Mouse (Mus musculus): ENCODE data around the gene Fam69a. TPM values are rescaled to one million over a fixed set of nuclear protein-coding genes. Genes with fewer than 3 reads are reported as not detected.
A peak's percentile ranks its signal among the peaks of the same experiment; 100 is the strongest.
"Not testable (repeated sequence)": the region's sequence is repeated elsewhere in the genome, so short reads cannot be mapped to it uniquely, and the experiment has no call there.

Gene Fam69a
- total and polyA plus RNA-seq, 2 experiments from 2014 or later = 5.7 to 18.6 TPM

DNA sequence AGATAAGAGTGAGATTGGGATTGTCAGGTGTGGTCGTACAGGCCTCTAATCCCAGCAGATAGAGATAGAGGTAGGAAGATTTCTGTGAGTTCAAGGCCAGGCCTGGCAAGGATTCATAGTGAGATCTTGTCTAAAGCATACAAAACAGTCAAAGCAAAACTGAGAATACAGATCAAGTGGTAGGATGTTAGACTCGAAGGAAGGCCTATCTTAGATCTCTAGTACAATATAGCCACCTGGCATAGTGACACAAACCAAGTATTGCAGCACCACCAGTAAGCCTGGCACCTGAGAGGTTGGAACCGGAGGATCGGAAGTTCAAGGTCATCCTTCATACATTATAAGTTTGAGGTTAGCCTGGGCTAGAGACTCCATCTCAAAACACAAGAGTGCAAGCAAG lies 15.8 kb downstream of the Fam69a start:
- no peak for TF ChIP-seq EP300 (IDR thresholded peaks at IDR 0.05; ENCODE audit: low read depth)
- no peak for TF ChIP-seq CTCF (IDR thresholded peaks at IDR 0.05; ENCODE audit: low read depth)
- Histone ChIP-seq H3K9ac (replicated peaks; ENCODE audit: low read depth, low read length) (no peak overlapping the region), H3K4me3 (ENCODE audit: low read depth, low read length) (no peak overlapping the region), H3K27ac (ENCODE audit: low read depth) (no peak overlapping the region), H3K9me3 (replicated peaks; ENCODE audit: control insufficient read depth, low read length) (no peaks in the 10 kb centered on the region), H3K4me1 (ENCODE audit: control insufficient read depth, insufficient read depth) (peaks cover 20% of the 10 kb centered on the region), H3K4me2 (ENCODE audit: low read depth, low read length) (no peak overlapping the region), H3K27me3 (ENCODE audit: control insufficient read depth, insufficient read depth, low read length) (no peaks in the 10 kb centered on the region), H3K36me3 (replicated peaks; ENCODE audit: control insufficient read depth, insufficient read depth, low read length) (no peaks in the 10 kb centered on the region)
- 80% methylated on average over 4 of the region's 4 CpGs for WGBS
- no peak for ATAC-seq (ENCODE audit: insufficient read depth, low read depth)
- DNase-seq (ENCODE audit: low spot score) = no peak

DNA sequence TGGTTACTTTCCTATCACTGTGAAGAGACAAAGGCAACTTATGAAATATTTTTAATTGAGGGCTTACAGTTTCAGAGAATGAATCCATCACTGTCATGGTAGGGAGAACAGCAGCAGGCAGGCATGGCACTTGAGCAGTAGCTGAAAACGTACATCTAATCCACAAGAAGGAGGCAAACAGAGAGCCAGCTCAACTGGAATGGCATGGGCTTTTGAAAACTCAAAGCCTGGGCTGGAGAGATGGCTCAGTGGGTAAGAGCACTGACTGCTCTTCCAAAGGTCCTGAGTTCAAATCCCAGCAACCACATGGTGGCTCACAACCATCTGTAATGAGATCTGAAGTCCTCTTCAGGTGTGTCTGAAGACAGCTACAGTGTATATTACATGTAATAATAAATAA lies 17.1 kb downstream of the Fam69a start:
- WGBS = 83% methylated on average over 1 of the region's 1 CpGs
- not testable (repeated sequence) for H3K36me3 ChIP-seq (replicated peaks; ENCODE audit: control insufficient read depth, insufficient read depth, low read length); ATAC-seq (ENCODE audit: insufficient read depth, low read depth); DNase-seq (ENCODE audit: low spot score); H3K9ac ChIP-seq (replicated peaks; ENCODE audit: low read depth, low read length); H3K4me2 ChIP-seq (ENCODE audit: low read depth, low read length); H3K4me3 ChIP-seq (ENCODE audit: low read depth, low read length); H3K27ac ChIP-seq (ENCODE audit: low read depth); H3K27me3 ChIP-seq (ENCODE audit: control insufficient read depth, insufficient read depth, low read length); H3K9me3 ChIP-seq (replicated peaks; ENCODE audit: control insufficient read depth, low read length)
- peaks cover 22% of the 10 kb centered on the region for H3K4me1 ChIP-seq (ENCODE audit: control insufficient read depth, insufficient read depth)

DNA sequence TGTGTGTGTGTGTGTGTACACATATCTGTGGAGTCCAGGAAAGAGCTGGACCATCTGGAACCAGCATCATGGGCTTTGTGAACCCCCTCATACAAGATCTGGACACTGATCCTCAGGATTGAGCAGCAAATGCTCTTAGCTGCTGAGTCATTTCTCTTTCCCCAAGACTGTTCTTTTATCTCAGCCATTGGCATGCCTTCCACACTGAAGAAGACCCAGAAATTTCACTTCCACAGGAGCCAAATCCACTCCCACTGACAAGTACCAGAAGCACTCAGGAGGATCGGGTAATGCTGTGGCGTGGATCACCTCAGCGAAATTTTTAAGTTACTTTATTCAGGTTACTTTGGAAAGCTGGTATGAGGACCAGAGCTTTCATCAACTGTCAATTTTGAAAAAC lies 18.8 kb downstream of the Fam69a start:
- Histone ChIP-seq H3K4me3 (ENCODE audit: low read depth, low read length) (no peak overlapping the region), H3K4me2 (ENCODE audit: low read depth, low read length) (no peak overlapping the region), H3K27ac (ENCODE audit: low read depth) (no peak overlapping the region), H3K9me3 (replicated peaks; ENCODE audit: control insufficient read depth, low read length) (no peaks in the 10 kb centered on the region), H3K4me1 (ENCODE audit: control insufficient read depth, insufficient read depth) (peaks cover 19% of the 10 kb centered on the region), H3K27me3 (ENCODE audit: control insufficient read depth, insufficient read depth, low read length) (no peaks in the 10 kb centered on the region), H3K9ac (replicated peaks; ENCODE audit: low read depth, low read length) (no peak overlapping the region), H3K36me3 (replicated peaks; ENCODE audit: control insufficient read depth, insufficient read depth, low read length) (no peaks in the 10 kb centered on the region)
- DNase-seq (ENCODE audit: low spot score) (no peak), ATAC-seq (ENCODE audit: insufficient read depth, low read depth) (no peak)
- 78% methylated on average over 3 of the region's 3 CpGs for WGBS
- no peak for TF ChIP-seq CTCF (IDR thresholded peaks at IDR 0.05; ENCODE audit: low read depth)
- no peak for TF ChIP-seq EP300 (IDR thresholded peaks at IDR 0.05; ENCODE audit: low read depth)

DNA sequence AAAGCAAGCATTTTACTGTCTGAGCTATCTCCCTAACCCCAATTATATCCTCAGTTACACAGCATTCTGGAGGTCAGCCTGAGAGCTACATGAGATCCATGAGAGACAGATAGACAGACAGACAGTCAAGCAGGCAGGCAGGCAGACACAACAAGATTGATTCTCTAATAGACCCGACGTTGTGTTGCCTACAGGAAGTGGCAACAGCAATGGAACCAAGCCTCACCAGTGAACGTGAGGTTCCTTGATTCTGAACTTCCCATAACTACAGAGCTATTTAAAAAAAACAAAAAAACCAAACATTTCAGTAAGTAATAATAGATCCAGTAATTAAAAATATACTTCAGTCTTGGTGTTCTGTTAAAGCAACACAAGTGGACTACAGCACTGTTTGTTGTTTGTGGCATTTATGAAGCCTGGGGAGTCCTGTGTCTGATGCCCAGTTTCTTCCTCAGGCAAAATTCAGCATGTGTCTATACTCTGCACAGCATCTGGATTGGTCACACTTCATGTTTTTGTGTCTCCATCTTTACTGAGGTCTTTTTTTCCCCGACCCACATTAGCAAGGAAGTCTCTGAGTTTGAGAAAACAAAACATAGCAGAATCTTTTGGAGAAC lies 19.9 kb downstream of the Fam69a start:
- WGBS = 61% methylated on average over 4 of the region's 4 CpGs
- Histone ChIP-seq H3K9ac (replicated peaks; ENCODE audit: low read depth, low read length) (no peak overlapping the region), H3K9me3 (replicated peaks; ENCODE audit: control insufficient read depth, low read length) (no peaks in the 10 kb centered on the region), H3K4me2 (ENCODE audit: low read depth, low read length) (no peak overlapping the region), H3K27ac (ENCODE audit: low read depth) (no peak overlapping the region), H3K36me3 (replicated peaks; ENCODE audit: control insufficient read depth, insufficient read depth, low read length) (no peaks in the 10 kb centered on the region), H3K27me3 (ENCODE audit: control insufficient read depth, insufficient read depth, low read length) (no peaks in the 10 kb centered on the region), H3K4me1 (ENCODE audit: control insufficient read depth, insufficient read depth) (peaks cover 14% of the 10 kb centered on the region), H3K4me3 (ENCODE audit: low read depth, low read length) (no peak overlapping the region)
- DNase-seq (ENCODE audit: low spot score) = no peak
- no peak for TF ChIP-seq EP300 (IDR thresholded peaks at IDR 0.05; ENCODE audit: low read depth)
- no peak for TF ChIP-seq CTCF (IDR thresholded peaks at IDR 0.05; ENCODE audit: low read depth)
- no peak for ATAC-seq (ENCODE audit: insufficient read depth, low read depth)

DNA sequence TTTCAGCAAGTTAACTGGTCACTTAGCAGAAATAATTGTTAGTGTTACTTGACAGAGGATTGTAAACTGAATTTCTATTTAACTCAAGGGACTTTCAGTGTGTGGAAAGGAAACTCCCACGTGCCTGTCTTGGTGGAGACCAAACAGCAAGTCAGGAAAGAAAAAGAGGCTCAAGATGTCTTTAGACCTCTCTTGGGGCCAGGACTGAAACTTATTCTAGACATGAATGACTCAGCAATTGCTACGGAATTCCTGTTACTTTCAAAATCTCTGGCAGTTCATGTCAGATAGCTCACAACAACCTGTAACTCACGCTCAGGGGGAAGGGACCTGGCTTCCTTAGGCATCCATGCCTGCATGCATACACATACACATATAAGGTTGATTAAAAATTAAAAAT lies 20.7 kb downstream of the Fam69a start:
- DNase-seq (ENCODE audit: low spot score) = peak; percentile 23
- WGBS = 30% methylated on average over 3 of the region's 3 CpGs

DNA sequence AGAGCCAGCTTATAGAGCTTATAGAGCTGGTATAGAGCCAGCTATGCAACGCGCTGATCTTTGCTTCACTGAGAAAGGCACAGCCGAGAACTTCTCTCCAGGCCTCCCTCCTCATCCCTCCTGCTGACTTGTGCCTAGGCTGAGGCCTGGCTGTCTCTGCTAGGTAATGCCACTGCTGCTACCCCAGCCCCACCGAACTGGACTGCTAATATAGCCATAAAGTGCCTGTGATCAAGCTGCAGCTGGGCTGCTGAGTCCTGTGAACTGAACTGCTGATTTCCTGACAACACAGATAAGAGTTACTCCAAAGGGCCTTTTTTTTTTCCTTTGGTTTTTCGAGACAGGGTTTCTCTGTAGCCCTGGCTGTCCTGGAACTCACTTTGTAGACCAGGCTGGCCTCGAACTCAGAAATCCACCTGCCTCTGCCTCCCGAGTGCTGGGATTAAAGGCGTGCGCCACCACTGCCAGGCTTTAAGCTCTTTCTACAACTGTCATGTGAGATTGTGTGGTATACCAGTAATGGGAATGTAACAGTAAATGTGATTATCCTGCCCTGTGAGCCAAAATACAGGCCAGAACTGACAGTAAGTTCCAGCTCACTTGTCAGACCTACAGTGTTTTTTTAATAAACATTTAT lies 21.4 kb downstream of the Fam69a start:
- Histone ChIP-seq H3K4me1 (ENCODE audit: control insufficient read depth, insufficient read depth) (peaks cover 28% of the 10 kb centered on the region), H3K9ac (replicated peaks; ENCODE audit: low read depth, low read length) (no peak overlapping the region), H3K27me3 (ENCODE audit: control insufficient read depth, insufficient read depth, low read length) (no peaks in the 10 kb centered on the region), H3K9me3 (replicated peaks; ENCODE audit: control insufficient read depth, low read length) (no peaks in the 10 kb centered on the region), H3K4me2 (ENCODE audit: low read depth, low read length) (no peak overlapping the region), H3K27ac (ENCODE audit: low read depth) (no peak overlapping the region), H3K36me3 (replicated peaks; ENCODE audit: control insufficient read depth, insufficient read depth, low read length) (no peaks in the 10 kb centered on the region), H3K4me3 (ENCODE audit: low read depth, low read length) (no peak overlapping the region)
- TF ChIP-seq CTCF (IDR thresholded peaks at IDR 0.05; ENCODE audit: low read depth) (no peak), EP300 (IDR thresholded peaks at IDR 0.05; ENCODE audit: low read depth) (no peak)
- DNase-seq (ENCODE audit: low spot score) (no peak), ATAC-seq (ENCODE audit: insufficient read depth, low read depth) (no peak)
- 72% methylated on average over 9 of the region's 9 CpGs for WGBS

More for the DNA sequence above, 20.7 kb downstream of the Fam69a start:
- Histone ChIP-seq H3K27me3 (ENCODE audit: control insufficient read depth, insufficient read depth, low read length) (no peaks in the 10 kb centered on the region), H3K4me3 (ENCODE audit: low read depth, low read length) (no peak overlapping the region), H3K27ac (ENCODE audit: low read depth) (no peak overlapping the region), H3K9me3 (replicated peaks; ENCODE audit: control insufficient read depth, low read length) (no peaks in the 10 kb centered on the region), H3K9ac (replicated peaks; ENCODE audit: low read depth, low read length) (no peak overlapping the region), H3K4me2 (ENCODE audit: low read depth, low read length) (no peak overlapping the region), H3K36me3 (replicated peaks; ENCODE audit: control insufficient read depth, insufficient read depth, low read length) (no peaks in the 10 kb centered on the region), H3K4me1 (ENCODE audit: control insufficient read depth, insufficient read depth) (peaks cover 22% of the 10 kb centered on the region)
- no peak for TF ChIP-seq EP300 (IDR thresholded peaks at IDR 0.05; ENCODE audit: low read depth)
- no peak for TF ChIP-seq CTCF (IDR thresholded peaks at IDR 0.05; ENCODE audit: low read depth)
- no peak for ATAC-seq (ENCODE audit: insufficient read depth, low read depth)

All from heart, postnatal 0 days (tissue).